Mouse (Mus musculus) bone marrow macrophage, adult 2 months (primary cell): ENCODE measurements at regions not wholly inside any gene's neighbourhood (a gene's known extent, or its start where the extent isn't known, plus 50 kb on each side); places are given as distances from the start of the nearest gene placed in this dataset.

Experiments
- H3K27ac ChIP-seq: 2 replicates; pipeline ENCODE4 v1.5.1; 2012; ENCODE audit warnings: low read depth, low read length; ENCODE audit not compliant: insufficient read depth
- H3K4me1 ChIP-seq: 2 replicates; pipeline ENCODE4 v1.6.1; 2012; ENCODE audit warnings: low read length; ENCODE audit not compliant: control insufficient read depth, insufficient read depth
- H3K4me3 ChIP-seq: 2 replicates; pipeline ENCODE4 v1.5.1; 2012; ENCODE audit warnings: mild to moderate bottlenecking, low read length, moderate library complexity; ENCODE audit not compliant: insufficient read depth
- CTCF ChIP-seq: IDR thresholded peaks from 2 replicates; pipeline ENCODE4 v1.5.1; 2012; ENCODE audit warnings: low read depth, mild to moderate bottlenecking, low read length, moderate library complexity
- POLR2A ChIP-seq: IDR thresholded peaks from 2 replicates; pipeline ENCODE4 v1.6.1; 2012; ENCODE audit warnings: mild to moderate bottlenecking, low read depth, low read length, borderline replicate concordance

DNA sequence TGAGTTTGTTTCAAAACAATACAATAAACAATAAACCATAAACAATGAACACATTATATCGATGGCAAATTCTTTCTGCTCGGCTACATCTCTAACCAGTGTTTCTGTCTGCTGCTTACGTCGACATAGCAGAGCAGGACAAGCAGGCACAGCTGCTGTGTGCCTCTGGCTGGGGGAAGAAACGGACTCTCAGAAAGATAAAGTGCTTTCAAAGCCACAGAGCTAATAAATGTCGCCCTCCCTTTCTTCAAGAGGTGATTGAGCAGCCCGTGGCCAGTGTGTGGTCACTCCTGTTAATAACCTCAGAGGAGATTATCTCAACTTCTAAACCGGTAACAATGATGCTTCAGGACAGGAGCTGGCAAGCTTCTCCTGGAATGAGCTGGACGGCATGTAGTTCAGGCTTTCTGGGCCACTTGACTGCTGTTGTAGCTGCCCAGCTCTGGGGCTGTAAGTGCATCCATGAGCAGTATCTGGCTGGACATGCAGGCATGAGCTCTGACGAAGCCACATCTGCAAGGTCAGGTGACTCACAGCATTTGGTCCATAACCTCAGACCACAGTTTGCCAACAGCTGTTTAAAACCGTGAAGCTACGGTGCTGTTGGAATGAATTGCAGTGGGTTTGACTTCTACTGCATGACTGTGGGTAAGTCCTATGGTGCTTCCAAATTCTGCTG, 55.6 kb downstream of the Evx1 start:
- TF ChIP-seq CTCF = no peak
- TF ChIP-seq POLR2A = no peak

GRCm38 (mm10) chr6:52370806-52371360, 57.6 kb downstream of the Evx1 start:
- Histone ChIP-seq H3K4me3 (no peak overlapping the region), H3K27ac (no peak overlapping the region), H3K4me1 (no peaks in the 10 kb centered on the region)
- TF ChIP-seq POLR2A (no peak), CTCF (no peak)

More for the DNA sequence above, 55.6 kb downstream of the Evx1 start:
- no peak overlapping the region for H3K27ac ChIP-seq
- H3K4me1 ChIP-seq = no peaks in the 10 kb centered on the region
- no peak overlapping the region for H3K4me3 ChIP-seq

- no peak overlapping the region for H3K27ac ChIP-seq
- no peak overlapping the region for H3K4me3 ChIP-seq
- no peak for TF ChIP-seq POLR2A
- TF ChIP-seq CTCF = no peak
- H3K4me1 ChIP-seq = no peaks in the 10 kb centered on the region
These were observed 65.8 kb downstream of the Evx1 start for GRCm38 (mm10) chr6:52379146-52379545.

GRCm38 (mm10) chr6:52379588-52379987, 66.3 kb downstream of the Evx1 start:
- Histone ChIP-seq H3K4me1 (no peaks in the 10 kb centered on the region), H3K4me3 (no peak overlapping the region), H3K27ac (no peak overlapping the region)
- TF ChIP-seq CTCF (no peak), POLR2A (no peak)

GRCm38 (mm10) chr6:52385044-52385443, 71.7 kb downstream of the Evx1 start:
- Histone ChIP-seq H3K4me1 (no peaks in the 10 kb centered on the region), H3K27ac (no peak overlapping the region), H3K4me3 (no peak overlapping the region)
- TF ChIP-seq POLR2A (no peak), CTCF (no peak)

- H3K4me1 ChIP-seq = peaks cover 3% of the 10 kb centered on the region; the same call in 1 of the 2 replicates
- H3K4me3 ChIP-seq = no peak overlapping the region
- H3K27ac ChIP-seq = no peak overlapping the region
- no peak for TF ChIP-seq CTCF
- TF ChIP-seq POLR2A = no peak
These were observed 88.1 kb downstream of the Evx1 start for GRCm38 (mm10) chr6:52401404-52401803.

GRCm38 (mm10) chr6:52409991-52410390, 96.7 kb downstream of the Evx1 start:
- no peak for TF ChIP-seq CTCF
- no peak for TF ChIP-seq POLR2A
- Histone ChIP-seq H3K4me3 (no peak overlapping the region), H3K27ac (no peak overlapping the region), H3K4me1 (0 out of 2 replicates have a peak, but pooled peaks cover 6% of the 10 kb centered on the region)

GRCm38 (mm10) chr6:52410711-52411110, 97.4 kb downstream of the Evx1 start:
- TF ChIP-seq POLR2A (no peak), CTCF (no peak)
- Histone ChIP-seq H3K4me3 (no peak overlapping the region), H3K27ac (no peak overlapping the region)

DNA sequence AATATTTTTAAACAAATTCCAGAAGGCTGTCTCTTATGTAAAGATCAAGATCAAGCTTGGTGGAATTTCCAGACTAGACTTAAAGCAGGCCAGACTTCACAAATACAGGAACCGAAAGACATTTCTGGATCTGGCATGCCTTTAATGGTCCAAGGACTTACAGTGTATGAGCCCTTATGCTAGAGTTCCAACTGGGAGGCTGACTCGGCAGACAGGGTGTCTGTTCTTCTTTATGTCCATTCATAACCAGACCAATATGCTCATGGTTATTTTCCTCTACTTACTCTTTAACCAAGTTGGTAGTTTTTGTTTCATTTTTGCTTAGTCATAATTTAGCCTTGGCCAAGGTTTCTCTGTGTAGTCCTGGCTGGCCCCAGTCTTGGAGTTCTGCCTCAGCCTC, 98.0 kb downstream of the Evx1 start:
- TF ChIP-seq POLR2A (no peak), CTCF (no peak)
- Histone ChIP-seq H3K4me1 (0 out of 2 replicates have a peak, but pooled peaks cover 6% of the 10 kb centered on the region), H3K4me3 (no peak overlapping the region), H3K27ac (no peak overlapping the region)

More at GRCm38 (mm10) chr6:52410711-52411110, 97.4 kb downstream of the Evx1 start:
- H3K4me1 ChIP-seq = 0 out of 2 replicates have a peak, but pooled peaks cover 6% of the 10 kb centered on the region

DNA sequence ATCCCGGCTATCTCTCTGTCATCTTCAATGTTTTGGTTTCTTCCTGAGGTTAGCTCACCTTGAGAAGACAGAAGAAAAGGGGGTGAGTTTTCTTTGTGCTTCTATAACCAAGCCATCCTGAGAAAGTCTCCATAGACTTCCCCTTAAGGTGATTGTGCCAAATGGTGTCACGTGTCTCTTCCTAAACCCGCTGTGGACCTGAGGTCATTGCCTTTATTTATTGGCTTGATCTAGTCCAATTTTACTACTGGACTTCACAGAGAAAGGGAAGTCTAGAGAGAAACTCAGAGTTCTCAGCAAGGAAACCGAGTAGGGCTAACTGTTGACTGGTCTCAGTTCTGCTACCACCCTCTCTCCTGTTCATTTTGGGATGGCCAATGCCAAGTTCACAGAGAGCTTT, 100.3 kb downstream of the Evx1 start:
- Histone ChIP-seq H3K4me3 (no peak overlapping the region), H3K27ac (no peak overlapping the region), H3K4me1 (0 out of 2 replicates have a peak, but pooled peaks cover 6% of the 10 kb centered on the region)
- TF ChIP-seq POLR2A (no peak), CTCF (no peak)
